Mouse (Mus musculus) neural tube, embryonic 11.5 days (tissue): ENCODE results near the gene Pafah1b2. TPM values are rescaled to one million over a fixed set of nuclear protein-coding genes. Genes with fewer than 3 reads are reported as not detected.

Experiments used
- ATAC-seq: fragments of 200-750 bp; cut with Nextera tagmentation; 2 replicates; pipeline ENCODE4 v1.8.0; 2017; ENCODE audit warnings: moderate number of reproducible peaks, mild to moderate bottlenecking, moderate TSS enrichment, moderate library complexity; ENCODE audit not compliant: insufficient read depth, low FRiP score, low TSS enrichment
- DNase-seq: peaks from one replicate; pipeline ENCODE4 v3.0.0-alpha.2; 2015; ENCODE audit warnings: low spot score
- H3K27ac ChIP-seq: fragments of 300-500 bp; sonication (generic); 2 replicates; pipeline ENCODE4 v1.5.1; 2014; ENCODE audit warnings: low read depth, mild to moderate bottlenecking, low read length
- H3K27me3 ChIP-seq: fragments of 300-500 bp; sonication (generic); 2 replicates; pipeline ENCODE4 v1.6.1; 2014; ENCODE audit warnings: mild to moderate bottlenecking, low read length, mixed read lengths; ENCODE audit not compliant: control insufficient read depth, insufficient read depth
- H3K36me3 ChIP-seq: fragments of 300-500 bp; sonication (generic); 2 replicates; pipeline ENCODE4 v1.6.1; 2014; ENCODE audit warnings: mild to moderate bottlenecking, low read length, moderate library complexity, mixed read lengths; ENCODE audit not compliant: control insufficient read depth, insufficient read depth
- H3K4me1 ChIP-seq: fragments of 300-500 bp; sonication (generic); 2 replicates; pipeline ENCODE4 v1.6.1; 2014; ENCODE audit warnings: low read length, mixed read lengths; ENCODE audit not compliant: control insufficient read depth, insufficient read depth
- H3K4me2 ChIP-seq: fragments of 300-500 bp; sonication (generic); 2 replicates; pipeline ENCODE4 v1.6.1; 2014; ENCODE audit warnings: low read depth, mild to moderate bottlenecking, moderate library complexity
- H3K4me3 ChIP-seq: fragments of 300-500 bp; sonication (generic); 2 replicates; pipeline ENCODE4 v1.5.1; 2014; ENCODE audit warnings: low read depth, low read length
- H3K9ac ChIP-seq: fragments of 300-500 bp; sonication (generic); 2 replicates; pipeline ENCODE4 v1.6.1; 2014; ENCODE audit warnings: mild to moderate bottlenecking, low read length
- H3K9me3 ChIP-seq: fragments of 300-500 bp; sonication (generic); 2 replicates; pipeline ENCODE4 v1.6.1; 2016; ENCODE audit warnings: low read length; ENCODE audit not compliant: control insufficient read depth
- WGBS: fragments of 180-500 bp; shearing (Covaris S2); extraction: QIAGEN DNeasy Blood & Tissue Kit; methylation state at CpG from one replicate; pipeline ENCODE4 v1.1.7; 2014; 5-methylcytosine and 5-hydroxymethylcytosine counted together
- polyA plus RNA-seq: library from polyadenylated mRNA; unstranded; fragments of >200 nt; fragmentation: Nextera tagmentation; extraction: Ambion mirVana; gene quantifications from 2 replicates; pipeline ENCODE4 v1.2.1, GENCODE M21; 2014

The Pafah1b2 gene
- polyA plus RNA-seq, 1 experiment from 2014 or later: 283 TPM

DNA sequence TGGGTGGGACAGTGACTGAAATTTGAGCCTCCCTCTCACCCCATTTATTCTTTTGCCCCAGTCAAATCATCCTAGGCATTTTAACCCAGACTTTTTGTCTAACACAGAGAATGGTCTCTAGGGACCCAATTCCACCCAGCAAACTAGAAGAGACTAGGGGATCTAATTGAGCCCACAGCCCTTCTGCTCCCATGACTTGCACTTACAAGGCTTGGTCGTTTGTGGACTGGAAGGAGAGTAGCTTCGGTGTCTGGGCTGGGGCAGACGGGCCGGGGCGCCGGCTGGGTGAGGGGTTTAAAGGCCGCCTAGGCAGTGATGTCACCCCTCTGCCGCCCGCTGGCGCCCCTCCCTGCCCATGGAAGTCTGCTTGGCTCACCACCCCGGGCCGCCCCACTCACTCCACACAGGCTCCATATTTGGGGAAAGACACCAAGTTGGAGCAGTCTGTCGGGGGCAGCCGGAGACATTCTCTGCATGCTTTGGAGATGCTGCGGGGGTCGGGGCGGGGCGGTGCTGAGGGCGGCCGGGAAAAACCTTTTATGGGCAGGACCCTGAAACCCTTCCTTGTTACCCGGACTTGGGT lies 76.8 kb downstream of the Pafah1b2 start, which contains the start of gene Tagln:
Tagln (minus strand) TSS at position 431 of the 583 bp plus-strand sequence.
- Histone ChIP-seq H3K27me3 (no peaks in the 10 kb centered on the region), H3K9me3 (no peaks in the 10 kb centered on the region), H3K4me1 (0 out of 2 replicates have a peak, but pooled peaks cover 3% of the 10 kb centered on the region), H3K36me3 (peaks cover 2% of the 10 kb centered on the region; the same call in 1 of the 2 replicates), H3K27ac (no peak within 1 kb of the TSS), H3K4me3 (peak within 1 kb of the TSS; percentile 12; the same call in 1 of the 2 replicates), H3K9ac (peak within 1 kb of the TSS; percentile 41), H3K4me2 (peak within 1 kb of the TSS; percentile 28)
- DNase-seq (peak; percentile 34), ATAC-seq (no peak)
- WGBS: 5% methylated on average over 20 of the region's 21 CpGs

DNA sequence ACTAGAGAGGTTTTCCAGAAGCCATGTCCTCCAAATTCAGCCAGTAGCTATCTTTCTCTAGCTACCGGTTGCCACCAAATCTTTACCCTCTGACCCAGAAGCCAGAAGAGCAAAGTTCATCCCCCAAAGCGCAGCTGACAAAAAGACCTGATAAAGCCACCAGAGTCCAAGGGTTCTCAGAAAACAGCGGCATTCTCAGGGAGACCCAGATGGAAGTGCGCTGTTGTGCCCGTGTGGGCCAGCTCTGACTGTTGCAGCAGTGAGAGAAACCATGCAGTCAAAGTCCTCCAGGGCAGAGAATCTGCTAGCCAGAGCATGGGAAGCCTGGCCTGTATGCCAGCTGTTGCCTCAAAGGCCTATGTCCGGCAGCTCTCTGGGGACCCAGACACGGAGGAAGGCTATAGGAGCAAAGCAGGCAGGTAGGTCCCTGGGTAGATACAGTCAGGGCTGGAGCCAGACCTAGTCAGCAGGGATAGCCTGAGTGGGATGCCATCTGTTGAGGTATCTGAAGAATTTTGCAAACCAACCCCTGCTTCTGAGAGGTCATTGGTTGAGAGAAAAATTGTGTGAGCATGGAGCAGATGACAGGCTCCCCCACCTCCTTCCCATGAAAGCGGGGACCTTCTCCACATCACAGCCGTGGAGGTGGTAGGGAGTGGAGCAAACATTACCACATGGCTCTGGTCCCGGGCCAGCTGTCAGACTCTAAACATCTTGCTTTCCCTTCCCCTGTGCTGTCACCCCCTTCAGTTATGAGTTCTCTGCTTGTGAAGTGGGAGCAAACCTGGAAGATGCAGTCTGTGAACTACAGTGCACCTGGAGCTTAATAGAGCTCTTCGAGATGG lies 79.7 kb downstream of the Pafah1b2 start:
- DNase-seq: no peak
- Histone ChIP-seq H3K9ac (no peak overlapping the region), H3K36me3 (peaks cover 2% of the 10 kb centered on the region; the same call in 1 of the 2 replicates), H3K4me3 (no peak overlapping the region), H3K27me3 (no peaks in the 10 kb centered on the region), H3K4me2 (no peak overlapping the region), H3K9me3 (no peaks in the 10 kb centered on the region), H3K4me1 (0 out of 2 replicates have a peak, but pooled peaks cover 3% of the 10 kb centered on the region), H3K27ac (no peak overlapping the region)
- 72% methylated on average over 11 of the region's 11 CpGs for WGBS
- no peak for ATAC-seq

DNA sequence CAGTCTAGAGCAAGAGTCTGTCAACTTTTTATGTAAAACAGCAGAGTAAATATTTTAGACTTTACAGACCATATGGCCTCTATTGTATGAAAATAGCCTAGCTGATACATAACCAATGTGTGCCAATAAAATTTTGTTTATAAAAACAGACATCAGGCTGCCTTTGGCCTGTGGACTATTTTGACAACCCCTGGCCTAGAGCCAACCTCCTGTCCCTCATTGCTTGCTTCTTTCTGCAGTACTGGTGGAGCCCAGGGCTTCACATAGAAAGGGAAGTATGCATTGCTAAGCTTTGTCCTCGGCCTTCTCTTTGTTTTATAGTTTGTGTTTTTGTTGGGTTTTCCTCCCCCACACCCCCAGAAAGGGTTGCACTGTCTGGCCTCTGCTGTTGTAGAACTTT lies 80.5 kb downstream of the Pafah1b2 start:
- ATAC-seq (no peak), DNase-seq (no peak)
- no peaks in the 10 kb centered on the region for H3K27me3 ChIP-seq
- no peak overlapping the region for H3K4me3 ChIP-seq
- H3K9me3 ChIP-seq: no peaks in the 10 kb centered on the region
- peaks cover 6% of the 10 kb centered on the region for H3K36me3 ChIP-seq
- no peak overlapping the region for H3K9ac ChIP-seq
- H3K4me1 ChIP-seq: 0 out of 2 replicates have a peak, but pooled peaks cover 3% of the 10 kb centered on the region
- 84% methylated on average over 1 of the region's 1 CpGs for WGBS
- H3K4me2 ChIP-seq: no peak overlapping the region
- H3K27ac ChIP-seq: no peak overlapping the region

DNA sequence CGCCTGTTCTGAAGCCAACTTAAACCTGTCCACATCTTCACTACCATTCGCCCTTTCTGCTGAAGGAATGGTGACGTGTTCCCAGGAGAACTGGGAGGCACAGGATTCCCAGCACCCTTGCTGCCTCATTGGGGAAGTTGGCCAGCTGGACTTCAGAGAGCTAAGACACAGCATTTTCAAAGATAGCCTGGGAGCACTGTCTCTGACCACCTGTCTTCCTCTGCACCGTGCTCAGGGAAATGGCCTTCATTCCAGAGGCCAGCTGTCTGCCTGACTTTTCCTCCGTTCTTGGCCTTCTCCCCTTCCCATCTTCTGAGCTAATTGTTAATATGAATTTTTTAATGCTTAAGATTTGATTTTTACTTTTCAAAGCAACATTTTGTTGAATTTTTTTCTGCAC lies 83.2 kb downstream of the Pafah1b2 start:
- no peak overlapping the region for H3K9ac ChIP-seq
- ATAC-seq (no peak), DNase-seq (no peak)
- H3K9me3 ChIP-seq: no peaks in the 10 kb centered on the region
- no peak overlapping the region for H3K27ac ChIP-seq
- H3K4me1 ChIP-seq: no peaks in the 10 kb centered on the region
- 91% methylated on average over 5 of the region's 5 CpGs for WGBS
- no peaks in the 10 kb centered on the region for H3K27me3 ChIP-seq
- H3K4me3 ChIP-seq: no peak overlapping the region
- no peak overlapping the region for H3K4me2 ChIP-seq
- peaks cover 6% of the 10 kb centered on the region for H3K36me3 ChIP-seq

DNA sequence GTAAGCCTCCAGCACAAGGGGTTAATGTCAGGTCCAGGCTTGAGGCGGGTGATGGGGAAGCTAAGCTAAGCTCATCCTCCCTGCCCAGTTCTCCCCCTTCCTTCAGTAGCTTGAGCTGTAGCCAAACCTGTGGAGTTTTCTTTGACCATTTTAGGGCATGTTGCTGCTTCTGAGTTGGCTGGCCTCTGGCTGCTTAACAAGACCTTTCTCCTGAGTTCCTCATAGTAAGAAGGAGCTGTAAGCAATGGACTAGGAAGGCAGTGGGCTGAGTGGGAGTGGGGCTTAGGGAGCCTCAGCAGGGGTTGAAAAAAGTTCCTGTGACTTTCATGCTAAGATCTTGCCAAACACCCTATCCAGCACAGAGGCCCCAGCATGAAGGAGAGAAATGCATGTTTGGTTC lies 92.6 kb downstream of the Pafah1b2 start:
- H3K9me3 ChIP-seq: no peaks in the 10 kb centered on the region
- no peak overlapping the region for H3K4me3 ChIP-seq
- no peak for DNase-seq
- no peak overlapping the region for H3K9ac ChIP-seq
- 76% methylated on average over 1 of the region's 1 CpGs for WGBS
- H3K4me1 ChIP-seq: no peaks in the 10 kb centered on the region
- ATAC-seq: no peak
- H3K4me2 ChIP-seq: no peak overlapping the region
- H3K27ac ChIP-seq: no peak overlapping the region
- no peaks in the 10 kb centered on the region; the same call in 1 of the 2 replicates for H3K36me3 ChIP-seq
- H3K27me3 ChIP-seq: no peaks in the 10 kb centered on the region

DNA sequence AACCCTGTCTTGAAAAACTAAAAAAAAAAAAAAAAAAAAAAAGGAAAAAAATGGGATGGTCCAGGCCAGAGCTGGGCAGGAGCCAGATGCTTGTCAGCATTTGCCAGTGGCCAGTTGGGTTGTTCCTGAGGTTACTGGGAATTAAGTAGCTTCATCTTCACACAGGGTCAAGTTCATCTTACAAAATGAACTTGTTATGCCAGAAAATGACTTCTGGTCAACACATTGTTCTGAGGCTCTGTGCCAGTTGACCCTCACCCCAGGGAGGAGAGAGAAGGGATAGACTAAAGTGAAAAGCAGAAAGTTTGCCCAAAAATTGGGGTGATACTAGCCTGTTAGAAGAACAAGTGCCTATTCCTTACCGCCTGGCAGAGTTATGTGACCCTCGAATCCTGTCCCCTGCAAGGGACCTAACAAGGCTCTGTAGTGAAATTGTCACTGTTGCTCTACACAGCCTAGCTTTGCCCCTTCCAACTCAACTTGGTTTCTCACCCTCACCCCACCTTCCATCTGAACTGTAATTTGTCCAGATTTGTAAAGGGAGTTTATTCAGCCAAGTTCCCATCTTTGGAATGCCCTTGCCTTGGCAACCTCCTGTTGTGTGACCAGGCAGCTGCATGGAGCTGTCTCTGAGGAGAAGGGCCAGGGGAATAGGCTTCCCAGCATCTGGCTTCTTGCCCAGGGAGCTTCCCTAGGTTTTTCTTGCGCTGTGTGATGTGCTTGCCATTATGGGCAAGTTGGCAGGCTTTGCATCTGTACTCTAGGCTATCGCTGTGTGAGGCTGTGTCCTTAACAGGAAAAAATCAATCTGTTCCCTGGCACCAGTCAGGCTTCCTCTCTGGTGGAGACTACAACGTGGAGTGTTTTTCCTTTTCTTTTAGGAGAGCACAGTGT lies 95.2 kb downstream of the Pafah1b2 start:
- DNase-seq (no peak), ATAC-seq (no peak)
- H3K36me3 ChIP-seq: peaks cover 2% of the 10 kb centered on the region; the same call in 1 of the 2 replicates
- 89% methylated on average over 5 of the region's 5 CpGs for WGBS
- H3K27ac ChIP-seq: no peak overlapping the region
- H3K4me3 ChIP-seq: no peak overlapping the region
- H3K27me3 ChIP-seq: no peaks in the 10 kb centered on the region
- no peak overlapping the region for H3K4me2 ChIP-seq
- no peaks in the 10 kb centered on the region for H3K4me1 ChIP-seq
- H3K9me3 ChIP-seq: no peaks in the 10 kb centered on the region
- no peak overlapping the region for H3K9ac ChIP-seq

DNA sequence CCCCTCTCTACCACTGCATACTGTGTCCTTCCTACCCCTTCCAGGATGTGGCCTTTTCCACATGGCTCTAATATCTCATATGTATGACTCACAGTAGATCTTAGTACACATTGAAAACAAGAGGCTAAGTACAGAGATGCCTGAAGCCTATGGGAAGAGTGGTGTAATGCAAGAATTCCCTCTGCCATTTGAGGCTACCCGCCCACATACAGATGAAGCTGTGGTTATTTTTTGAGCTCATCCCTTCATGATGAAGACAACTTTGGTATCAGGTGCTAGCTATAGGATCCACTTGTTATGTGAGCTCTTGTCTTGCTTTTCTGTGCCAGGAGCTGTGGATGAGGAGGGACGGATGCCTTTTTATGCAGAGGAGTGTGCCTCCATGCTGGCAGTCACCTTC lies 96.8 kb downstream of the Pafah1b2 start:
- Histone ChIP-seq H3K27me3 (no peaks in the 10 kb centered on the region), H3K9me3 (no peaks in the 10 kb centered on the region), H3K4me1 (no peaks in the 10 kb centered on the region), H3K27ac (no peak overlapping the region), H3K9ac (no peak overlapping the region), H3K36me3 (peaks cover 2% of the 10 kb centered on the region; the same call in 1 of the 2 replicates), H3K4me2 (no peak overlapping the region), H3K4me3 (no peak overlapping the region)
- DNase-seq (no peak), ATAC-seq (no peak)
- 95% methylated on average over 2 of the region's 2 CpGs for WGBS
